Mouse (Mus musculus) ovary, postnatal 36 days (tissue): Measurements from ENCODE around the gene Gm26602.
A peak's percentile ranks its signal among the peaks of the same experiment; 100 is the strongest.

Source experiments
- DNase-seq: peaks from one replicate; pipeline ENCODE4 v3.0.0; 2022; ENCODE audit warnings: low spot score, mixed read lengths

The Gm26602 gene

GRCm38 (mm10) chr10:79959847-79960601 is 49.4 kb downstream of the Gm26602 start, which contains the start of gene Wdr18:
TSS of gene Wdr18 (plus strand) at chr10:79960152.
- DNase-seq: peak; percentile 99
